Mouse (Mus musculus): Measurements from ENCODE around the gene Fbxl17. TPM values are rescaled to one million over a fixed set of nuclear protein-coding genes. Genes with fewer than 3 reads are reported as not detected.

Gene Fbxl17
- polyA plus RNA-seq, 1 experiment from 2014 or later: 6.1 TPM

- ATAC-seq (ENCODE audit: borderline replicate concordance, extremely low read depth, low FRiP score, low TSS enrichment): peak; percentile 71; the same call in 1 of the 2 replicates
- H3K4me2 ChIP-seq: no peak overlapping the region
Measured at GRCm38 (mm10) chr17:63146514-63146913, 353.3 kb downstream of the Fbxl17 start.

GRCm38 (mm10) chr17:63145751-63146491, 353.9 kb downstream of the Fbxl17 start:
- Histone ChIP-seq H3K9ac (no peak overlapping the region), H3K27ac (no peak overlapping the region), H3K4me2 (no peak overlapping the region), H3K4me3 (no peak overlapping the region), H3K4me1 (peaks cover 6% of the 10 kb centered on the region; the same call in 1 of the 2 replicates), H3K27me3 (no peaks in the 10 kb centered on the region), H3K36me3 (no peaks in the 10 kb centered on the region), H3K9me3 (no peaks in the 10 kb centered on the region)
- WGBS: 31% methylated on average over 12 of the region's 12 CpGs
- ATAC-seq (ENCODE audit: borderline replicate concordance, extremely low read depth, low FRiP score, low TSS enrichment): peak; percentile 60; the same call in 1 of the 2 replicates

More at GRCm38 (mm10) chr17:63146514-63146913, 353.3 kb downstream of the Fbxl17 start:
- H3K4me1 ChIP-seq: peaks cover 6% of the 10 kb centered on the region; the same call in 1 of the 2 replicates
- H3K4me3 ChIP-seq: no peak overlapping the region
- no peaks in the 10 kb centered on the region for H3K36me3 ChIP-seq
- H3K27ac ChIP-seq: no peak overlapping the region
- H3K9ac ChIP-seq: no peak overlapping the region
- H3K9me3 ChIP-seq: no peaks in the 10 kb centered on the region
- H3K27me3 ChIP-seq: no peaks in the 10 kb centered on the region
- 28% methylated on average over 2 of the region's 2 CpGs for WGBS

GRCm38 (mm10) chr17:63145311-63145741, 354.5 kb downstream of the Fbxl17 start:
- ATAC-seq (ENCODE audit: borderline replicate concordance, extremely low read depth, low FRiP score, low TSS enrichment): no peak
- Histone ChIP-seq H3K27ac (no peak overlapping the region), H3K4me3 (no peak overlapping the region), H3K9ac (no peak overlapping the region), H3K27me3 (no peaks in the 10 kb centered on the region), H3K9me3 (no peaks in the 10 kb centered on the region), H3K4me1 (peaks cover 6% of the 10 kb centered on the region; the same call in 1 of the 2 replicates), H3K36me3 (no peaks in the 10 kb centered on the region), H3K4me2 (no peak overlapping the region)
- 50% methylated on average over 5 of the region's 5 CpGs for WGBS

- ATAC-seq (ENCODE audit: borderline replicate concordance, extremely low read depth, low FRiP score, low TSS enrichment): no peak
- no peak overlapping the region for H3K4me3 ChIP-seq
- no peak overlapping the region for H3K4me2 ChIP-seq
- H3K27me3 ChIP-seq: no peaks in the 10 kb centered on the region
- no peak overlapping the region for H3K27ac ChIP-seq
- H3K4me1 ChIP-seq: peaks cover 6% of the 10 kb centered on the region; the same call in 1 of the 2 replicates
- H3K9ac ChIP-seq: no peak overlapping the region
- no peaks in the 10 kb centered on the region for H3K9me3 ChIP-seq
- 76% methylated on average over 7 of the region's 7 CpGs for WGBS
- no peaks in the 10 kb centered on the region for H3K36me3 ChIP-seq
Measured at GRCm38 (mm10) chr17:63143825-63144224, 356.0 kb downstream of the Fbxl17 start.

GRCm38 (mm10) chr17:63134805-63135204, 365.0 kb downstream of the Fbxl17 start:
- Histone ChIP-seq H3K9me3 (no peaks in the 10 kb centered on the region), H3K4me1 (no peaks in the 10 kb centered on the region), H3K4me2 (no peak overlapping the region), H3K27me3 (no peaks in the 10 kb centered on the region), H3K9ac (no peak overlapping the region), H3K36me3 (0 out of 2 replicates have a peak, but pooled peaks cover 3% of the 10 kb centered on the region), H3K4me3 (no peak overlapping the region), H3K27ac (no peak overlapping the region)
- WGBS: 80% methylated on average over 5 of the region's 5 CpGs
- no peak for ATAC-seq (ENCODE audit: borderline replicate concordance, extremely low read depth, low FRiP score, low TSS enrichment)

GRCm38 (mm10) chr17:63122427-63122826, 377.4 kb downstream of the Fbxl17 start:
- WGBS: 57% methylated on average over 2 of the region's 2 CpGs
- Histone ChIP-seq H3K27me3 (no peaks in the 10 kb centered on the region), H3K4me2 (no peak overlapping the region), H3K27ac (no peak overlapping the region), H3K9ac (no peak overlapping the region), H3K36me3 (no peaks in the 10 kb centered on the region), H3K9me3 (no peaks in the 10 kb centered on the region), H3K4me3 (no peak overlapping the region), H3K4me1 (peaks cover 10% of the 10 kb centered on the region; the same call in 1 of the 2 replicates)
- no peak for ATAC-seq (ENCODE audit: borderline replicate concordance, extremely low read depth, low FRiP score, low TSS enrichment)

GRCm38 (mm10) chr17:63119701-63120100, 380.1 kb downstream of the Fbxl17 start:
- Histone ChIP-seq H3K27ac (no peak overlapping the region), H3K4me3 (no peak overlapping the region), H3K4me1 (peaks cover 10% of the 10 kb centered on the region; the same call in 1 of the 2 replicates), H3K36me3 (no peaks in the 10 kb centered on the region), H3K9me3 (no peaks in the 10 kb centered on the region), H3K27me3 (no peaks in the 10 kb centered on the region), H3K9ac (no peak overlapping the region), H3K4me2 (no peak overlapping the region)
- 79% methylated on average over 3 of the region's 3 CpGs for WGBS
- ATAC-seq (ENCODE audit: borderline replicate concordance, extremely low read depth, low FRiP score, low TSS enrichment): no peak

- no peak overlapping the region for H3K4me3 ChIP-seq
- H3K4me2 ChIP-seq: no peak overlapping the region
- H3K27me3 ChIP-seq: no peaks in the 10 kb centered on the region
- 38% methylated on average over 7 of the region's 7 CpGs for WGBS
- no peak overlapping the region for H3K9ac ChIP-seq
- H3K27ac ChIP-seq: no peak overlapping the region
- no peaks in the 10 kb centered on the region for H3K9me3 ChIP-seq
- peaks cover 10% of the 10 kb centered on the region; the same call in 1 of the 2 replicates for H3K4me1 ChIP-seq
- no peaks in the 10 kb centered on the region for H3K36me3 ChIP-seq
- no peak for ATAC-seq (ENCODE audit: borderline replicate concordance, extremely low read depth, low FRiP score, low TSS enrichment)
Measured at GRCm38 (mm10) chr17:63119077-63119476, 380.7 kb downstream of the Fbxl17 start.

GRCm38 (mm10) chr17:63117130-63117529, 382.7 kb downstream of the Fbxl17 start:
- H3K36me3 ChIP-seq: no peaks in the 10 kb centered on the region
- H3K9ac ChIP-seq: no peak overlapping the region
- no peaks in the 10 kb centered on the region for H3K9me3 ChIP-seq
- no peak overlapping the region for H3K4me3 ChIP-seq
- H3K4me2 ChIP-seq: no peak overlapping the region
- H3K4me1 ChIP-seq: peaks cover 10% of the 10 kb centered on the region; the same call in 1 of the 2 replicates
- H3K27me3 ChIP-seq: no peaks in the 10 kb centered on the region
- WGBS: 82% methylated on average over 5 of the region's 5 CpGs
- H3K27ac ChIP-seq: no peak overlapping the region
- no peak for ATAC-seq (ENCODE audit: borderline replicate concordance, extremely low read depth, low FRiP score, low TSS enrichment)

GRCm38 (mm10) chr17:63114399-63115085, 385.3 kb downstream of the Fbxl17 start:
- H3K9ac ChIP-seq: no peak overlapping the region
- no peak overlapping the region for H3K4me3 ChIP-seq
- 84% methylated on average over 19 of the region's 19 CpGs for WGBS
- H3K4me1 ChIP-seq: peaks cover 3% of the 10 kb centered on the region; the same call in 1 of the 2 replicates
- no peaks in the 10 kb centered on the region for H3K9me3 ChIP-seq
- no peak overlapping the region for H3K27ac ChIP-seq
- no peaks in the 10 kb centered on the region for H3K27me3 ChIP-seq
- no peak overlapping the region for H3K4me2 ChIP-seq
- no peak for ATAC-seq (ENCODE audit: borderline replicate concordance, extremely low read depth, low FRiP score, low TSS enrichment)
- H3K36me3 ChIP-seq: no peaks in the 10 kb centered on the region

- Histone ChIP-seq H3K36me3 (no peaks in the 10 kb centered on the region), H3K4me3 (no peak overlapping the region), H3K27ac (no peak overlapping the region), H3K4me2 (no peak overlapping the region), H3K4me1 (no peaks in the 10 kb centered on the region), H3K9ac (no peak overlapping the region), H3K9me3 (no peaks in the 10 kb centered on the region), H3K27me3 (no peaks in the 10 kb centered on the region)
- ATAC-seq (ENCODE audit: borderline replicate concordance, extremely low read depth, low FRiP score, low TSS enrichment): no peak
- 74% methylated on average over 5 of the region's 5 CpGs for WGBS
Measured at GRCm38 (mm10) chr17:63112826-63113225, 387.0 kb downstream of the Fbxl17 start.

GRCm38 (mm10) chr17:63110994-63111393, 388.8 kb downstream of the Fbxl17 start:
- Histone ChIP-seq H3K4me2 (no peak overlapping the region), H3K9ac (no peak overlapping the region), H3K4me1 (no peaks in the 10 kb centered on the region), H3K36me3 (no peaks in the 10 kb centered on the region), H3K27me3 (no peaks in the 10 kb centered on the region), H3K27ac (no peak overlapping the region), H3K4me3 (no peak overlapping the region), H3K9me3 (no peaks in the 10 kb centered on the region)
- no peak for ATAC-seq (ENCODE audit: borderline replicate concordance, extremely low read depth, low FRiP score, low TSS enrichment)
- 50% methylated on average over 6 of the region's 6 CpGs for WGBS
